Mouse (Mus musculus) heart, postnatal 10 days (tissue): ENCODE results near the gene Asb12. TPM values are rescaled to one million over a fixed set of nuclear protein-coding genes. Genes with fewer than 3 reads are reported as not detected.
A peak's percentile ranks its signal among the peaks of the same experiment; 100 is the strongest.
"Not testable (repeated sequence)": the region's sequence is repeated elsewhere in the genome, so short reads cannot be mapped to it uniquely, and the experiment has no call there.

ENCODE experiments used
- DNase-seq, 2 experiments: peaks; one replicate each; pipeline ENCODE4 v3.0.0; 2021
- intact Hi-C: fragments of 180-260 bp; cut with DNase I; formaldehyde crosslinking; loops from one replicate; pipeline ENCODE4 v1.15.1; 2025
- total RNA-seq, 2 experiments: library from RNA; stranded (reverse); gene quantifications; 2 replicates each; pipeline ENCODE4 v1.2.3; 2021

Gene Asb12
- 10 to 100 TPM in 1 of 2 experiments, 1 to 10 TPM in 1; 7.3 to 10.5 TPM for total RNA-seq

DNA sequence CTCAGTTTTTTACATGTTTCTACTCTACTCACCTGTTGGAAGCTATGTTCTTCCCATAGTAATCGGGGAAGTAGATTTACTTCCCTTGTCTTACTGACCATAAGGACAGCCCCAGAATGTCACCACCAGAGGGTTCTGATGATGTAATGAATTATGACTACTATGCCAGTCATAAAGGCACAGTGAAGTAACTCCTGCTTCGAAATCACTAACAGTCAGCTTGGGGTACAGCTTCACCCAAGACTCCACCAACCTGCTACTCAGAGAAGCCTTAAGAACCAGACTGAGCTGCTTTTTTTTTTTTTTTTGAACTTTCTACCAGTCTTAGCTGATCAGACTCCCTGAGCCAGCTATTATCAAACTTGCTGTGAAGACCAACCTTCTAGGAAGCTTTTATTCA, at the start of gene Asb12, which contains the start of gene Pfn5:
Gene Asb12 (minus strand): TSS at position 101 of the 400 bp plus-strand sequence.
Gene Pfn5 (plus strand): TSS at position 218 of the 400 bp plus-strand sequence.
- intact Hi-C loops, result no loop called here
- no peak for DNase-seq

DNA sequence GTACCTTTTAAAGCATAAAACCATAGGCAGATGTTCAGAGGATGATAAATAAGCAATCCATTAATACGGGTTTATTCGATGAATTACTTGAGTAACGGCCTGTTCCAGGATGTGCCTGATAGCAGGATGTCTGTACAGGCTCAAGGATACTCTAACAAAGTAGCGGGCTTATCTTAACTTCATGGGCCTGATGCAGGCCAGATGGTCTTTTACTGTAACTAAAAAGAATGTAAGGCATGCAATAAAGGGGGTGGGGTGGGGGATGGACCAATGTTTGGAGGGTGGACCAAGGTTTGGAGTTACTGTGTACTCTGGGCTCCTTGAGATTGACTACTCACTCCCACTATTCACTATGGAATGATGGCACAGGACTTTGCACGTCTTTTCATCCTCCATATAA, 42.8 kb upstream of the Asb12 start:
- DNase-seq, result no peak
- intact Hi-C loops, result no loop called here

DNA sequence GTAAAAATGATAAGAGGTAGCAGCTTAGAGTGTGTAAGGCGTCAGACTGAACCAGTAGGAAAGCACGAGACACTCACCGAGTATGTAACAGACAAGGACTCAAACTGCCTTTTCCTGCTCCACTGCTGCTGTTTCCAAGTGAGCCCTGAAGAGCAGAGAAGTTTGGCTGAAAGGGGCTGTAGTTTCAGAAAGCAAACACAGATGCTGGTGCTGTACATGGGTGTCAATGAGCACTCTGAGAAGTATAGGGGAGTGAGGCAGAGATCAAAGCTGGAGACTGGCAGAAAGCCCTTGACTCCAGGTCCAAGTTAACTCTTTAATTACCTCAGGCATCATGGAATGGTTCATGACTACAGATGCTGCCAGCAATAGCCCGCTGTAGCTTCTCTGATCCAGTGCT, 3.5 kb downstream of the Asb12 start:
- intact Hi-C loops, result no loop called here
- no peak for DNase-seq

DNA sequence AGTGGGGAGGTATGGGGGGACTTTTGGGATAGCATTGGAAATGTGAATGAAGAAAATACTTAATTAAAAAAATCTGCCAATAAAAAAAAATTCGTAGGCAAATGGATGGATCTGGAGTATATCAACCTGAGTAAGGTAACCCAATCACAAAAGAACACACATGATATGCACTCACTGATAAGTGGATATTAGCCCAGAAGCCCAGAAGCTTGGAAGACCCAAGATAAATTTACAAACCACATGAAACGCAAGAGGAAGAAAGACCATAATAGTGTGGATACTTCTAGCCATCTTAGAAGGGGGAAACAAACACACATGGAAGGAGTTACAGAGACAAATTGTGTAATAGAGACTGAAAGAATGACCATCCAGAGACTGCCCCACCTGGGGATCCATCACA, 22.3 kb downstream of the Asb12 start:
- intact Hi-C loops, DNase-seq: not testable (repeated sequence)

DNA sequence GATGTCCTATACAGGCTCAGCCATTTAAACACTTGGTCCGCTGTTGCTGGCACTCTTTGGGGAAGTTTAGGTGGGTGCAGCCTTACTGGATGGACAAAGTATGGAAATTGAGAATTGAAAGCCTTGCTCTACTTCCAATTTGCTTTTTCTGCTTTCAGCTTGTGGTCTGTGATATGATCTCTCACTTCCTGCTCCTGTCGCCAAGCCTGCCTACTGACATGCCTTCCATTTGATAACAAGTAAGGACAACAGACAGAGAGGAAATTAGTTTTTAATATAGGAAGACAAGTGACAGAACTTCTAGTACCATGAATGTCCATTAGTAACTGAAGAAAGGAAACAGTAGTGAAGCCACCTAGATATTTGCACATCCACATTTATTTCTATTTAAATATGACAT, 32.6 kb downstream of the Asb12 start:
- intact Hi-C loops, result no loop called here
- no peak for DNase-seq

DNA sequence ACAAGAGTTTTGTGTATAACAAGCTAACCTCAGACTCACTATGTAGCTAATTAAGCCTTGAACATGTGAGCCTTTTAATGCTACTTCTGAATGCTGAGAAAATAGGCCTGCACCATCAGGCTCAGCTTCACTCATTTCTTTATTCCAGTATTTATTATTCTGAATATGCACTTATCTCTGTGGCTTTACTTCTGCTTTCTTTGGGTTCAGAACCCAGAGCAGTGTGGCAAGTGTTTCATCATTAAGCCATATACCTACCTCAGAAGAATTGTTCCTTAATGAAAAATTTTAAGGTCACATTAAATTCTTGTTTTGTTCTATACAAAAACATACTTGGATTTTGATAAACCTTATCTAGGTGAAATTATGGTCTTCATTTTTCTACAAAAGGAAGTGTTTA, 33.9 kb downstream of the Asb12 start:
- DNase-seq, result no peak
- intact Hi-C loops, result no loop called here

DNA sequence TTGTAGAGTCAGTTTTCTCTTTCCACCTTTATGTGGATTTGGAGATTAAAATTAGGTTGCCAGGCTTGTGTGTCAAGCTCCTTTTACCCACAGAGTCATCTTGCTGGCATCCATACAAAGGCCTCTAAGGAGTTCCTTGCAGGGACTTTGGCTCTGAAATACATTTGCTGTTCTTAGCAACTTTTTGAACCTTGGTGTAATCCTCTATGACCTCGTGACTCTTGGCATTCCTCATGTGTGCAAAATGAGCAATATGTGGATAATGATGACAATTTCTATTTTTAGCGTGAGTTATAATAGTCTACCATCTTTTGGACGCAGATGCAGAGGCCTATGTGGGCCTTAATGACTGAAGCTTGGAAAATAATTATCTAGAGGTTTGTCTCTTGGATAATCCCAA, 100.6 kb downstream of the Asb12 start:
- no peak for DNase-seq
- intact Hi-C loops, result no loop called here

DNA sequence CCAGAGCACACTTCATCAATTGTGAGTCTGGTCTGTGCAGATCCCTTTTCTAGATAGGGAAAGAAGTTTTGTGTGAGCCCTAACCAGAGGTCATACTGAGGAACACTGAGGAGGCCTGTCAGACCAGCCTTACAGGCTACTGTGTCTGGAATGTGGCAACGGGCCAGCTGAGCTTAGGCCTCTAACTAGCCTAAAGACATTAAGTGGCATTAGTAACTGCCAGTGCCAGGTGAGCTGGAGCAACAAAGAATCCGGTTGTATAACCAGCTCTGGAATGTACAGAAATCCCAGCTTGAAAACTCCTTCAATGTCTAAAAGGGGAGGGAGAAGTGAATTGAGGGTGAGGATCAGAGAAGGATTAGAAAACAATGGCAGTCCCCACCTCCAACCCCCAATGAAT, 111.9 kb downstream of the Asb12 start:
- no peak for DNase-seq

DNA sequence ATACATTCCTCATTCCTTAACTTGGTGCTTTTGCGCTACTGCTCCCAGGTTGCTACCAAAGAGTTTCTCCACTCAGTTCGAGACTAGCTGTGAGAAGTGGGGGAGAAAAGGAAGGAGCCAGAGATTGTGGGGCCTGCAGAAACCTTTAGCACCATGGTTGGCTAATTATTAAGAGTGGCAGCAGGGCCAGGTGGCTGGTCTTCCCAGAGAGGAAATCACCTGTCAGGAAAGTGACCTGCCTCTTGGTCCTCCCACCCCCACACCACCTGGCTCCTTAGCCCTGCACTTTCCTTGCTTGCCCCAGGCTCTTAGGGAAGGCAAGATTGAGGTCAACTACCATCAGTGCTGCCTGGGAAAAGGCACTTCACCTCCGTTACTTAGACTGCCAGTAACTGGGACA, 112.6 kb downstream of the Asb12 start:
- no peak for DNase-seq
- intact Hi-C loops, result loop anchor here (10.0 kb wide), 1 partner anchor 510 kb away; the partner anchor contains the start of gene Las1l

More for the DNA sequence above, 111.9 kb downstream of the Asb12 start:
- intact Hi-C loops, result loop anchor here (10.0 kb wide), 1 partner anchor 509 kb away; the partner anchor contains the start of gene Las1l

DNA sequence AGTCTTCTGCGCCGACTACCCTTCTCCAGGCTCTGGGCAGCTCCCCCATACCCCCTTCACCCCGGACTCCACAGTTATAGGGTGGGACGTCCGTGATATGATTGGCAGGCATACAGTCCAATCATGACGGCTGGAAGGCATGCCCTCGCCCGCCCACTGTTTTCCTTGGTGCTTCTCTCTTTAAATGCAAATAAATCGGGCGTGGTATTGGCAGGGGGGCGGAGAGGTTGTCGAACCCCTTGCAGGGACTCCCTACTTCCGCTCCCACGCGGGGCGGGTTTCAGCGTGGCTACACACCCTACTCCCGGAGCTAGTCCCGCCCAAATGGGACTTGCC, 113.0 kb downstream of the Asb12 start, which contains the start of gene Amer1:
Gene Amer1 (minus strand): TSS at position 97 of the 336 bp plus-strand sequence.
- intact Hi-C loops, result loop anchor here (10.0 kb wide), 1 partner anchor 510 kb away; the partner anchor contains the start of gene Las1l
- DNase-seq, result peak; percentile 92 to 93

DNA sequence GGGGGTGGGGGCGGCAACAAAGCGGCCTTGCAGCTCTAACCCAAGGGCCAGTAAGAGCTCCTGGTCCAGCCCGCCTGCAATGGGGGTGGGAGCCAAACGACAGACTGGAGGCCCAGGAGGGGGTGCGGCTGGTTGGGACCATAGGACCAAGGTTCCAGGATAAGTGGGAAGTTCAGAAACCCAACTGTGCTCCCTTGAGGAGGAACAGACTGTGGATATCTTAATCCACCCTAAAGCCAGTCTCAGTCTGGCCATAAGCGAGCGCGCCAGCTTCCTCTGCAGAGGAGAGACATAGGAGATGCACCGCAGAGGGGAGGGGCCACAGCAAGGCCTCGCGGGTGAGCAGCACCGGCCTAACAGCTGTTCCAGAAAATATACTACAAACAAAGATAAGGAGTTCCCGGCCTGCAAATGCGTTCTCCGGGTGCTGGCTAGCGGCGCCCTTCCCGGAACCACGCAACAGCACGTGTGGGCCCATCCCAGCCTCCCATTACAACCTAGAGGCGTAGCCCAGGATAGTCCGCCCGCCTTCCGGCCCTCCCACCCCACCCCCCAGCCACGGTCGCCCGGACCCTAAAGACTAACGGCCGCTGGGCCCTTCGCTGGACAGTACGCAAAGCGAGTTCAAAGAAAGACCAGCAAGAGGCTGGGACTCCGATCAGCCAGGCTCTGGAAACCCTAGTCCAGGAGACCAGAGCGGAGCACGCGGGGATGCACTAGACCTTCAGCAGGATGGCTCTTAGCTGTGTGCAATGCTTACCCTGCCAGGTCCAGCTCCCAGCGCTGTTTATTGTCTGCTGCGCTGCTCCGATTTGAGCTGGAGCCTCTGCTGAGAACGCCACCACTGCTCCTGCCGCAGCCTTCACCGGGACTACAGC, 113.7 kb downstream of the Asb12 start:
- intact Hi-C loops, result loop anchor here (10.0 kb wide), 1 partner anchor 511 kb away; the partner anchor contains the start of gene Las1l
- peak; percentile 55 to 56 for DNase-seq

DNA sequence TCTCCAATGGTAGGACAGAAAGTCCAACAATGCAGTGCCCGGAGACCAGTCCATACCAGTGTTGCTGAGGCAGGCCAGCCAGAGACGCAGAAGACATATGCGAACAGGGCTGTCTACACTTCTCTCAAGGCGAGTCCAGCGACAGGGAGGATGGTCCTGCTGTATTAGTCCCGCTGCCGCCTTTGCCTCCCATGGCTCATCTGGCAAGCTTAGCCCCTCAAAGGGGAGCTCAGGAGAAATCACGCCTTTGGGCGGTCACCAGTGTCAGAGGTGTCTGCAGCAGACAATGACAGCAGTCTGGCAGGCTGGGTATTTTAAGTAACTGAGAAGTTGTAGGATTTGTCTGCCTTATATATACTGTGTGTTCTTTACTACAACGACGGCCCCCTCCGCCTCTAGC, 114.4 kb downstream of the Asb12 start:
- DNase-seq, result peak; percentile 20 to 29
- intact Hi-C loops, result loop anchor here (10.0 kb wide), 1 partner anchor 511 kb away; the partner anchor contains the start of gene Las1l

DNA sequence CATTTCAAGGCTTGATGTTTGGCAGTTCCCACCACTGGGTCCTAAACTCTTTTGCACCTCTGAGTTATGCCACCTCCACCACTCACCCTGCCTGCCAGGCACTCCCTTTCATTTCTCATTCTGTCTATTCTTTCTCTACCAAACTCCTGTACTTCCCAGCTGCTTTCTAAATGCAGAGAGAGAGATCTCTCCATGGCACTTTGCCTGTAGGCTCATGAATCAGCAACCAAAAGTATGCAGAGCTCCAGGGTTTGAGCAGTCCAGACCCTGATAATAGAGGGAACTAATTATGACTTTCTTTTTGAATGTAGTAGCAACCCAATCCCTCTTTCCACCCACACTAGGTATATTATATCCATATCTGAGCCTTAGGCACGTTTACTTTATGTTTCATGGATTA, 115.5 kb downstream of the Asb12 start:
- intact Hi-C loops, result loop anchor here (10.0 kb wide), 1 partner anchor 513 kb away; the partner anchor contains the start of gene Las1l

DNA sequence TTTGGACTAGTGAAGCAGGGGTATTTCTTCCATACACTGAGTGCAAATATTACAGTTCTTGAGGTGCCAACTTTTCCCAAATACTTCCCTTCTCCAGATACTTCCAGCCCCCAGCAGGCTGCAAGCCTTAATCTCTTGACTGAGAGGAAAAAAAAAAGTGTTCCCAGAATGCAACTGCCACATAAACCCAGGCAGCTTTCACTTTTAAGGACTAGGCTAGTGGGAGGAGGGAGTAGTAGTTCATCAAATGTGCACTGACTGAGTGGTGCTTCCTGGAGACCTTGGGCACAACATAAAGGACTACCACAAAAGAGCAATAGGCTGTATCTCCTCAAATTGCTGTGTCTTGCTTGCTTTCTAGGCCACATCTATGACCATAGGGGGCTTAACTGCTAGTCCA, 116.5 kb downstream of the Asb12 start:
- intact Hi-C loops, result loop anchor here (10.0 kb wide), 1 partner anchor 514 kb away; the partner anchor contains the start of gene Las1l
- no peak for DNase-seq

More for the DNA sequence above, 115.5 kb downstream of the Asb12 start:
- peak in 1 of 2 experiments; percentile 12 for DNase-seq

DNA sequence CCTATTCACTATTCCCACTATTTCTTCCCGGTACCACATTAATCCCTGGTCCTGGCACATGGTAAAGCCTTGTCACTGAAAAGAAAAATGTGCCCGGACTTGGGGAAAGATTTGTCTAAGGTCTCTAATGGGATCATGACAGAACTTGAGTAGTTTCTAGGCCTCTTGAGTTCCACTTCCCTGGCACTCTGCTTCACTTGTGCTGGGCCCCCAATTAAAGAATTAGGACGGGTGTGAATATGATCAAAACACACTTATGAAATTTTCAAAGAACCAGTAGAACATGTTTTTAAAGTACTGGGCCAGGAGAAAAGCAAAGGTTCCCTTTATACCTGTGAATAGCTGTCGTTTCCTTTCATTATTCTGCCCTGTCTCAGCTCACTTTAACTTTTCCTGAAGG, 119.3 kb downstream of the Asb12 start:
- DNase-seq, result no peak
- intact Hi-C loops, result no loop called here

DNA sequence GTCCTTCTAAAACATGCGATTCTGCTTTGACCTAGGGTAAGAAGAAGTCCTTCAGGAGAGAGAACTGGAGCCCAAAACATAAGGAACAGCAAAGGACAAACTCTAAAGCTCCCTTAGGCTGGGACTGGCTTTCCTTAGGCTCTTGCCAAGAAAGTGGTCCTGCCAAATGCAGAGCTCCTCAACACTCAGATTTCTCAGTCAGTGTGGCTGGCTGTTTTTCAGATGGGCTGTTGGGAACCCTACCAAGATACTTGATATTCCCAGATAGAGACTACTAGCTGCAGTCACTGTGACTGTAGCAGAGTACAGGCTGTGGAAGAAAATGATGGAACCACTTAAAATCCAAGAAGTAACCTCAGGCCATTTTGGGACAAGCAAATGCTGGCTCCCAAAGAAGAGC, 120.6 kb downstream of the Asb12 start:
- peak; percentile 12 to 46 for DNase-seq
- intact Hi-C loops, result no loop called here

Other genes with a start within 250 kb of the Asb12 start
- 1 to 10 TPM; 6.4 to 9.0 TPM for gene Amer1, start 113.1 kb downstream of the Asb12 start, total RNA-seq
- not detected for gene Pfn5, start 117 bp upstream of the Asb12 start, total RNA-seq
- gene Zc4h2, start 100.5 kb upstream of the Asb12 start, total RNA-seq, result 1 to 10 TPM; 2.4 to 3.4 TPM
- 1 to 10 TPM; 1.5 to 1.6 TPM for gene Zc3h12b, start 153.7 kb upstream of the Asb12 start, total RNA-seq